Comparison of ENCODE assay signal across 9 mouse cellular contexts in the genomic region with DNA sequence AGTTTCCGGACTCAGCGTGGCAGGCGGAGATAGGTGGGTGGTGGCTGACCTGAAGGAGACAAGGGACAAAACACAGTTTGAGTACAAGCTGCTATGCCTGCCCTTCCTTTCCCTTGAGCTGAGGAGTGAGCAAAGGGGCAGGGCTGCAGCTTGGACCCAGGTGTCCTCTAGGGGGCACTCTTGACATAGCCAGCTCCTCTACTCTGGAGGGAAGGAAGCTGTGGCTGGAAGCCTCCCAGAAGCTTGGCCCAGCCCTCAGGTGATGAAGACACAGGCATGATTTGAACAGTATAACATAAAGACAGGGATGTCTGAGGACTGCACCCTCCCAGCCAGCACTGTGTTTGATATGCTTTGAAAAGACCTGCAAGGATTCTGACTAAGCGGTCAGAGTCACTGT. TPM values are rescaled to one million over a fixed set of nuclear protein-coding genes. Genes with fewer than 3 reads are reported as not detected.
DNase-seq lines count a peak whose midpoint lies in the region; ATAC-seq and TF ChIP-seq lines count a peak whose summit lies in the region.
"Had no signal": no experiment of that assay in that cellular context is flagged by ENCODE, and none has a peak within 500 bp of the region (broad histone marks: within the 10 kb centered on the region; RNA-seq: fewer than 3 reads in every experiment).

No protein-coding gene starts in this region.

- H3K9me3 ChIP-seq in ES-E14 (ENCODE audit: control insufficient read depth, insufficient read depth, low read depth, low read length), result no peaks in the 10 kb centered on the region
- no peaks in the 10 kb centered on the region for H3K9me3 ChIP-seq in forebrain, embryonic 15.5 days
- H3K9me3 ChIP-seq in lung, embryonic 16.5 days (ENCODE audit: control insufficient read depth, low read length), result no peaks in the 10 kb centered on the region
- H3K9me3 ChIP-seq: limb, embryonic 15.5 days had no signal

- peak; percentile 67 for DNase-seq in ES-E14 (ENCODE audit: low read depth, low spot score)
- DNase-seq in cerebellum, adult 11 months, result peak; percentile 78
- DNase-seq in heart, postnatal 4 days, result peak; percentile 89
- peak; percentile 72 to 79 for DNase-seq in layer of hippocampus, adult 18-20 months (ENCODE audit: low spot score in 2 of 2)
- peak; percentile 71 for DNase-seq in ovary, postnatal 36 days (ENCODE audit: low spot score)
- DNase-seq in thymus, postnatal 10 days (ENCODE audit: low spot score in 2 of 2), result peak; percentile 75 to 91

- no peak overlapping the region for H3K4me2 ChIP-seq in forebrain, embryonic 15.5 days (replicated peaks)
- H3K4me2 ChIP-seq in lung, embryonic 16.5 days (ENCODE audit: low read depth, low read length), result no peak overlapping the region
- H3K4me2 ChIP-seq: limb, embryonic 15.5 days had no signal

- no peaks in the 10 kb centered on the region for H3K36me3 ChIP-seq in ES-E14 (ENCODE audit: control insufficient read depth, insufficient read depth, low read length, poor library complexity, severe bottlenecking)
- no peaks in the 10 kb centered on the region for H3K36me3 ChIP-seq in forebrain, embryonic 15.5 days
- H3K36me3 ChIP-seq in lung, embryonic 16.5 days (ENCODE audit: control insufficient read depth, insufficient read depth, low read length), result no peaks in the 10 kb centered on the region
- H3K36me3 ChIP-seq: limb, embryonic 15.5 days had no signal

- H3K4me3 ChIP-seq in ES-E14 (ENCODE audit: insufficient read depth in 1 of 2, low read depth in 1 of 2, low read length in 2 of 2, poor library complexity in 1 of 2, severe bottlenecking in 1 of 2), result no peak overlapping the region
- no peak overlapping the region for H3K4me3 ChIP-seq in forebrain, embryonic 15.5 days
- H3K4me3 ChIP-seq in lung, embryonic 16.5 days (ENCODE audit: low read length), result no peak overlapping the region
- H3K4me3 ChIP-seq: limb, embryonic 15.5 days had no signal

- peaks cover 1 to 5% of the 10 kb centered on the region in 2 experiments; a peak in 3 of 4 replicates for H3K4me1 ChIP-seq in ES-E14 (ENCODE audit: control insufficient read depth in 2 of 2, insufficient read depth in 2 of 2, low read length in 2 of 2, poor library complexity in 1 of 2)
- H3K4me1 ChIP-seq in forebrain, embryonic 15.5 days, result no peaks in the 10 kb centered on the region
- H3K4me1 ChIP-seq in lung, embryonic 16.5 days (replicated peaks; ENCODE audit: control insufficient read depth, insufficient read depth, low read length), result no peaks in the 10 kb centered on the region; the same call in 1 of the 2 replicates

- WGBS in forebrain, embryonic 15.5 days, result 36% methylated on average over 4 of the region's 4 CpGs
- WGBS in lung, embryonic 16.5 days, result 39% methylated on average over 4 of the region's 4 CpGs

- no peaks in the 10 kb centered on the region for H3K27me3 ChIP-seq in forebrain, embryonic 15.5 days
- H3K27me3 ChIP-seq in lung, embryonic 16.5 days (ENCODE audit: control insufficient read depth, insufficient read depth, low read depth, low read length), result no peaks in the 10 kb centered on the region
- H3K27me3 ChIP-seq: limb, embryonic 15.5 days had no signal

- H3K9ac ChIP-seq in ES-E14 (ENCODE audit: insufficient read depth, low read depth, low read length, poor library complexity, severe bottlenecking), result peak overlapping the region; percentile 67; the same call in 1 of the 2 replicates
- no peak overlapping the region for H3K9ac ChIP-seq in forebrain, embryonic 15.5 days (replicated peaks)
- H3K9ac ChIP-seq in lung, embryonic 16.5 days (ENCODE audit: low read length), result no peak overlapping the region
- H3K9ac ChIP-seq: limb, embryonic 15.5 days had no signal

- ATAC-seq in forebrain, embryonic 15.5 days (replicated peaks), result peak; percentile 81
- peak; percentile 62; the same call in 1 of the 2 replicates for ATAC-seq in lung, embryonic 16.5 days (ENCODE audit: low read depth)

- H3K27ac ChIP-seq in ES-E14 (ENCODE audit: insufficient read depth, low read depth, low read length, poor library complexity, severe bottlenecking), result no peak overlapping the region
- no peak overlapping the region for H3K27ac ChIP-seq in forebrain, embryonic 15.5 days (replicated peaks)
- no peak overlapping the region for H3K27ac ChIP-seq in lung, embryonic 16.5 days (ENCODE audit: low read length)
- H3K27ac ChIP-seq: limb, embryonic 15.5 days had no signal

- in situ Hi-C loops in ES-E14 (cut with MboI; ENCODE audit: low sequenced_read_pairs in 2 of 2, unreplicated experiment in 2 of 2), result no loop called here

TF ChIP-seq in ES-E14, 5 proteins besides CTCF, POLR2A, EP300 and RAD21:
- TF ChIP-seq HCFC1 (IDR thresholded peaks at IDR 0.05; ENCODE audit: borderline replicate concordance, insufficient read depth, low read length) (no peak), ZC3H11A (IDR thresholded peaks at IDR 0.05; ENCODE audit: borderline replicate concordance, low read depth, low read length) (peak; percentile 38; the same call in 1 of the 2 replicates)

RNA-seq across cellular contexts. Expression of a gene that starts 49.0 kb away (rescaled TPM):
- total RNA-seq in ES-E14 (2012; rRNA removed), result 1.7 and 2.0 TPM in 2 replicates
- polyA plus RNA-seq in forebrain, embryonic 15.5 days (2015; fragmentation: Nextera tagmentation; extraction: Ambion mirVana), result 77.2 and 82.7 TPM in 2 replicates
- under 1 TPM; 0.57 to 0.61 TPM for total RNA-seq in heart, postnatal 4 days (2021)
- total RNA-seq in layer of hippocampus, adult 18-20 months (2021), result 10 to 100 TPM in 1 of 2 experiments, 1 to 10 TPM in 1; 10.0 to 10.7 TPM
- 31.7 and 32.0 TPM in 2 replicates for polyA plus RNA-seq in lung, embryonic 16.5 days (2015; fragmentation: Nextera tagmentation; extraction: Ambion mirVana)
